Mouse (Mus musculus) cerebellum, adult 2 months (tissue): Measurements from ENCODE around the gene Hmx1.

Source experiments
- CTCF ChIP-seq: fragments of 200-500 bp; IDR thresholded peaks from 2 replicates; pipeline ENCODE4 v1.5.1; 2011; ENCODE audit warnings: low read depth, mild to moderate bottlenecking, control low read depth, low read length, moderate library complexity, borderline replicate concordance; ENCODE audit not compliant: insufficient read depth
- POLR2A ChIP-seq: fragments of 200-500 bp; IDR thresholded peaks from 2 replicates; pipeline ENCODE4 v1.6.1; 2011; ENCODE audit warnings: low read length, control low read depth, borderline replicate concordance; ENCODE audit not compliant: insufficient read depth

GRCm38 (mm10) chr5:35357544-35358440 is 31.1 kb upstream of the Hmx1 start:
- TF ChIP-seq POLR2A (no peak), CTCF (no peak)
